Mouse (Mus musculus) granulocyte monocyte progenitor cell, adult 5-6 weeks (primary cell): ENCODE measurements around the gene Tmem35b. TPM values are rescaled to one million over a fixed set of nuclear protein-coding genes. Genes with fewer than 3 reads are reported as not detected.

Experiments used
- ATAC-seq: replicated peaks from 2 replicates; pipeline ENCODE4 v1.8.0; 2016; ENCODE audit warnings: mild to moderate bottlenecking, moderate TSS enrichment, inconsistent platforms; ENCODE audit not compliant: poor library complexity, severe bottlenecking
- total RNA-seq, 2 experiments: library from RNA; stranded (forward) in 1 of 2; stranded (reverse) in 1 of 2; fragments of 200-712, 200-1000 nt in 1 of 2; fragments of >200 nt in 1 of 2; fragmentation: Nextera tagmentation in 1 of 2; gene quantifications; 2 replicates each; pipeline ENCODE4 v1.2.3; 2014 to 2017

Tmem35b gene
- total RNA-seq, 2 experiments from 2014 or later = 7.2 to 13.4 TPM

- ATAC-seq = no peak
These were observed 44.2 kb downstream of the Tmem35b start for GRCm38 (mm10) chr4:127167731-127168130.

GRCm38 (mm10) chr4:127168211-127168913 lies 44.9 kb downstream of the Tmem35b start:
- ATAC-seq = peak; percentile 52

- ATAC-seq = peak; percentile 16
These were observed 45.4 kb downstream of the Tmem35b start, which contains the start of gene Dlgap3 for GRCm38 (mm10) chr4:127168914-127169345. TSS of gene Dlgap3 (plus strand) at chr4:127169204.

DNA sequence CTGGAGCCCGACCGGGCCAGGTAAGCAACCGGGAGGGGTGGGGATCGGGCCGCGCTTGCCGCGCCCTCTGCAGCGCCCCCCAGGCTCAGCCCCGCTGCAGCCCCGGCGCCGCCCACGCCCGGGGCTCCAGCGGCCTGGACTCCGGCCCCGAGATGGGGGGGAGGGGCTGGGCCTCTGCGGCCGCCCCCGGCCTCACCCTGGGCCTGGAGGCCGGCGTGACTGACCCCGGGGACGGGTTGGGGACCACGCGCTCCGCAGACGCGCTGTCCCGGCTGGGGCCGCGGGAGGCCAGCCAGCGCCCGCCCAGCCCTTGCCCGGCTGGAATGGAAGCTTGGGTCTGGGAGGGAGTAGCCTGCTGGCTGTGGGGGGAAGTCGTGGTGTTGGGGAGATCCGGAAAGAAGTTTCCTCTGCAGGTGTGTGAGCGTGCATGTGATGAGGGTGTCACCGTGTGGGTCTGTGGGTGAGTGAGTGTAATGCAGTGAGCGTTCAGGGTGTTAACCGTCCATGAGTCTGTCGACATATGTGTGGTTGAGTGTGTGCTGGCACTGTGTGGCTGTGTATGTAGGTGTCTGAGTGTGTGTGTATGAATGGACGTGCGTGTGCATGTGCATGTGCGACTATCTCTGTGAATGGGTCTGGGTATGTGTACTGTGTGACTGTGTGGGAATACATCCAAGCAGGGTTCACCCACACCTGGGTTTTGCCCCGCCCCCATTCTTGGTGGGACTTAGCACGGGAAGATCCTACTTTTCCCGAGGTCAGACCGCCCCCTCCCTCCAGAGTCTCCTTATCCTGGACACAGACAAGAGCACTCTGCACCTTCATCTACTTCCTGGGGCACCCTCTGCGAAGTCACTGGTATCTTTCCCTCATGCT lies 46.1 kb downstream of the Tmem35b start:
- peak; percentile 56 for ATAC-seq

- ATAC-seq = no peak
These were observed 47.4 kb downstream of the Tmem35b start for GRCm38 (mm10) chr4:127170866-127171265.

GRCm38 (mm10) chr4:127171341-127171905 lies 47.9 kb downstream of the Tmem35b start:
- no peak for ATAC-seq

- ATAC-seq = no peak
These were observed 48.6 kb downstream of the Tmem35b start for GRCm38 (mm10) chr4:127172119-127172518.

DNA sequence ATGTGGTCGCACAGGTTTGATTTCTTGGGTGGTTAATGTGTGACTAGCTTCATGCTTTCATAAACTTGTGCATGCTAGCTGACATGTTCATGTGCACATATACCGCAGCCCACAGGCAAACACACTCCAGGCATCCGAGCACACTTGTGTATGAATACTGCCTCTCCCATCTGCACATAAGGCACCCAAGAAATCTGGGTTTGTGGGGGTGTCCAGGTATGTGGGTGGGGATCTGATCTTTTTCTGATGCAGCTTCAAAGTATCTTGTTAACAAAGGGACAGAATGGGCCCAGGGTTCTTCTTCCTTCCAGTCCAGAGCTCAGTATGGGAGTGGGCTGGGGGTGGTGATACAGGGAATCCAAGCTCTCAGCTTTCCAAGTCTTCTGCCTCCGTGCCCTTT lies 49.1 kb downstream of the Tmem35b start:
- no peak for ATAC-seq

DNA sequence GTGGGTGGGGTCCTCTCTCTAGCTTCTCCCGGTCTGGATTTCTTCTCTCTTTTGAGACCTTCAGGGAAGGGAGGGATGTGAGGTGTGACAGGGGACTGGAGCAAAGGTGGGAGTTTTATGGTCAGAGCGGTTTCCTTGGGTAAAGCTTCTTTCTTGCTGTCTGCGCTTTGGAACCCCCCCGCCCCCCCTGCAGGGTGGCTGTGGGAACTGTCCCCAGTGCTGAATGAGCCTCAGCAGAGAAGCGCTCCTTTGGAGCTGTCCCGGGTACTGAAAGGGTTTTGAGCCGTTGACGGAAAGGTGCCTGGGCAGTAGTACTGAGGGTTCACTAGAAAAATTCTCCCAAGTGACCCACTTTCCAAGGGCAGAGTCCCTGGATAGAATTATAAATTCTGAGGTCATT lies 50.0 kb downstream of the Tmem35b start:
- peak; percentile 76 for ATAC-seq

DNA sequence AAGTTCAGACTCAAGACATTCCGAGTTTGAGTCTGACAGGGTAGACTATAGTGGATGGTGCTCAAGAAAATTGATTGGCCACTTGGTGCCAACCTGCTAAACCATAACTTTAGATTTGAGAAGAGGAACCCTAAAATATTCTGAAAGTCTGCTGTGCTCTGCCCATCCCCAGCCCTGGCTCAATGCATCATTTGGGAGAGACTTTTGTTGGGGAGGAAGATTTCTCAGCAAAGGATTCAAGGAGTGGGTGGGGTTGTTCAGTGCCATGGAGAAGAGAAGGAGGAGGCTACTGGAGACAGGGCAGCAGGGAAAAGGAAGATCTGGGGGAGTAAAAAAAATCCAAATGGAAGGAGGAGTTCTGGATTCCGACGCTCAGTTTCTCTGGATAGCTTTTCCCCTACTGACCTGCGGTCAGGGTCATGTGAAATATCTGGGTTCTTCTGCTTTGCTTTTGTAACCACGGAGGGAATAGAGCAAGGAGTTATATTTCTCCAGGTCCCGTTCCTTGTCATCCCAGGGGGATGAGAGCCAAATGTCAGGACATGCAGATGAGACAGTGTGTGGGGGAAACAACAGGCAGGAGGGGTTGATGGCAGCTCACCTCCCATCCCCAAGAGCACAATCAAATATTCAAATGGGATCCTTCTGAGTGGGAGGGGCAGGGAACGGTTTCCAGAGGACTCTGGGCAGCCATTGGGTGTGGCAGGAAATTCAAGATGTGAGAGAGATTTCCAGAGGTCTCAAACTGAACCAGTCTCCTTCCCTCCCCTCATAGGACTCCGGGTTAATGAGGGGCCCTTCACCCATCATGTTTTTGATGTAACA lies 50.8 kb downstream of the Tmem35b start:
- no peak for ATAC-seq

DNA sequence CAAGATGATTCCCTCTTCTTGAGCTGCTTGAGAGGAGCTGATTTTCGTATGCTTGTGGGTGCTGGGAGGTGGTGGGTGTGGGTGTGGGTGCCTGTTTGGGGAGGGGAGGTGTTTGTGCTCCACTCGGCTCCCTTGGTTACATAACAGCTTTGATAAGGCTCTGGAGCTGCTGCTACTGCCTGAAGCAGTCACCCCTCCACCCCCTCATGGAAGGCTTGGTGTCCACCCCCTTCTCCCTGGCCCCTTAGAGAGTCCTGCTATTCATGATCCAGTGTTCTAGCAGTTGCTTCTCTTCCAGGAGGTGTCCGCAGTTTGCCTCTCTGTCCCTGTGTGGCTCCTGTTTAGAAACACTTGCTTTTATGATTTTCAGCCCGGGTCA lies 51.4 kb downstream of the Tmem35b start:
- no peak for ATAC-seq

- ATAC-seq = no peak
These were observed 54.5 kb downstream of the Tmem35b start for GRCm38 (mm10) chr4:127177961-127178360.

DNA sequence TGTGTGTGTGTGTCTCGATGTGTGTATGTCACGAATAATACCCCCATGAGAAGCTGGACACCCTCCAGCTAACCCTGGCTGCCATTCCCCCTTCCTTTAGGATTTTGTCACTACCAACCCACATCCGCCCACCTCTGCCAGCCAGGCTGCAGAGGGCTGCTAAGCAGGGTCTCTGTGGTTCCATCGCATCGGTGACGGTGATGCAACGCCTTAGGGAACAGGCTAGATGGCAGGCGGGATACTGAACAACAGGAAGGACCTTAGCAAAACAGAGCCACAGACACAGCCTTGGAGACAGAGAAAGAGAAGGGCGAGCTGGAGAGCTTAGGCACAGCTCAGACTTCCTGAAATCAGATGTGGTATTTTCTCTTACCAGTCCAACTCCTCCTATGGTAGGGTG lies 55.2 kb downstream of the Tmem35b start:
- no peak for ATAC-seq

Other genes with a start within 250 kb of the Tmem35b start
- 36.8 and 50.7 TPM in 2 replicates for gene Zmym4, start 155.6 kb upstream of the Tmem35b start, total RNA-seq (2014; fragmentation: Nextera tagmentation)
- gene Zmym4, start 155.6 kb upstream of the Tmem35b start, total RNA-seq (2017) = 45.9 and 60.9 TPM in 2 replicates
- gene Sfpq, start 102.4 kb upstream of the Tmem35b start, total RNA-seq (2014; fragmentation: Nextera tagmentation) = 384 and 480 TPM in 2 replicates
- gene Sfpq, start 102.4 kb upstream of the Tmem35b start, total RNA-seq (2017) = 580 and 667 TPM in 2 replicates
- gene Zmym1, start 62.5 kb upstream of the Tmem35b start, total RNA-seq (2014; fragmentation: Nextera tagmentation) = 7.9 and 10.5 TPM in 2 replicates
- gene Zmym1, start 62.5 kb upstream of the Tmem35b start, total RNA-seq (2017) = 15.1 and 18.8 TPM in 2 replicates
- 14.4 and 20.7 TPM in 2 replicates for gene Zmym6, start 46.3 kb upstream of the Tmem35b start, total RNA-seq (2014; fragmentation: Nextera tagmentation)
- 12.4 and 16.5 TPM in 2 replicates for gene Zmym6, start 46.3 kb upstream of the Tmem35b start, total RNA-seq (2017)
- not detected in 2 replicates for gene Dlgap3, start 45.5 kb downstream of the Tmem35b start, total RNA-seq (2014; fragmentation: Nextera tagmentation)
- 0.04 TPM in 1 of 2 replicates, not detected in the other for gene Dlgap3, start 45.5 kb downstream of the Tmem35b start, total RNA-seq (2017)
- 35.1 and 47.1 TPM in 2 replicates for gene Smim12, start 120.1 kb downstream of the Tmem35b start, total RNA-seq (2014; fragmentation: Nextera tagmentation)
- gene Smim12, start 120.1 kb downstream of the Tmem35b start, total RNA-seq (2017) = 30.4 and 31.8 TPM in 2 replicates
- gene Gja4, start 190.3 kb downstream of the Tmem35b start, total RNA-seq (2014; fragmentation: Nextera tagmentation) = not detected in 2 replicates
- gene Gja4, start 190.3 kb downstream of the Tmem35b start, total RNA-seq (2017) = not detected in 2 replicates
- gene Gjb3, start 207.2 kb downstream of the Tmem35b start, total RNA-seq (2014; fragmentation: Nextera tagmentation) = not detected in 2 replicates
- gene Gjb3, start 207.2 kb downstream of the Tmem35b start, total RNA-seq (2017) = 0.69 and 0.82 TPM in 2 replicates
- not detected in 2 replicates for gene Gjb4, start 230.4 kb downstream of the Tmem35b start, total RNA-seq (2014; fragmentation: Nextera tagmentation)
- gene Gjb4, start 230.4 kb downstream of the Tmem35b start, total RNA-seq (2017) = not detected in 2 replicates
- not detected in 2 replicates for gene Gjb5, start 234.5 kb downstream of the Tmem35b start, total RNA-seq (2014; fragmentation: Nextera tagmentation)
- gene Gjb5, start 234.5 kb downstream of the Tmem35b start, total RNA-seq (2017) = not detected in 2 replicates